ENCODE assay signal across 24 mouse cellular contexts in the genomic region with DNA sequence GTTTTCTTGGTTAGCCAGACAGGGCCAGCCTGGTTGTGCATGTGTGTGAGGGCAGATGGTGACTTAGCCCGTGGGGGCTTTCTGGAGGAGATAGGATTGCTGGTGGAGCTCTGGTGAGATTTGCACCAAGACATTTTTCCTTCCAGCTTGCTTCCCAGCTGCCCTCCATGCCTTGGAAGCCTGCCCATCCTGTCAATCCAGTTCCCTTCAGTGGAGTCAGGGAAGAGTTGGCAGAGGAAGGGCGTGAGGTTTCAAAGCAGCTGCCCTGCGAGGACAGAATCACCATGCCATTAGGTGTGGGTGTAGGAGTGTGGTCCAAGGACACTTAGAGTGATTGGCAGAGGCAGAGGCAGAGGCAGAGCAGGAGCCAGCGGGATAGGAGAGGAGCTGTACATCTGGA. TPM values are rescaled to one million over a fixed set of nuclear protein-coding genes. Genes with fewer than 3 reads are reported as not detected.
DNase-seq lines count a peak whose midpoint lies in the region; ATAC-seq and TF ChIP-seq lines count a peak whose summit lies in the region.
"Had no signal": no experiment of that assay in that cellular context is flagged by ENCODE, and none has a peak within 500 bp of the region (broad histone marks: within the 10 kb centered on the region; RNA-seq: fewer than 3 reads in every experiment).

A gene (plus strand): TSS at position 176 of the 400 bp plus-strand sequence.

- DNase-seq in heart, adult 2 months: peak in 1 of 2 experiments; percentile 21
- DNase-seq in heart, postnatal 25 days (ENCODE audit: low spot score): no peak
- DNase-seq in kidney, postnatal 10 days: peak; percentile 44
- peak; percentile 51 for DNase-seq in midbrain, postnatal 0 days (ENCODE audit: low spot score)
- no peak for DNase-seq in frontal cortex, postnatal 25 days (ENCODE audit: low spot score in 2 of 2)
- DNase-seq: adrenal gland, adult 2 months; B cell, adult 2 months; cerebellum, adult 11 months; cerebellum, postnatal 36 days; lung, postnatal 14 days; thymus, postnatal 14 days had no signal

- no peak within 1 kb of the TSS for H3K4me2 ChIP-seq in kidney, embryonic 15.5 days
- H3K4me2 ChIP-seq in midbrain, postnatal 0 days (ENCODE audit: low read depth, low read length, poor library complexity, severe bottlenecking): no peak within 1 kb of the TSS
- H3K4me2 ChIP-seq in midbrain, embryonic 16.5 days (ENCODE audit: low read length): no peak within 1 kb of the TSS
- peak within 1 kb of the TSS; percentile 16 for H3K4me2 ChIP-seq in myocyte (ENCODE audit: low read depth)
- H3K4me2 ChIP-seq: embryonic facial prominence, embryonic 15.5 days; midbrain, embryonic 15.5 days had no signal

- no peaks in the 10 kb centered on the region for H3K9me3 ChIP-seq in kidney, embryonic 15.5 days (replicated peaks)
- H3K9me3 ChIP-seq in midbrain, postnatal 0 days (ENCODE audit: low read length): no peaks in the 10 kb centered on the region
- no peaks in the 10 kb centered on the region for H3K9me3 ChIP-seq in midbrain, embryonic 16.5 days (replicated peaks; ENCODE audit: control insufficient read depth, low read length, poor library complexity, severe bottlenecking)
- H3K9me3 ChIP-seq: embryonic facial prominence, embryonic 15.5 days; hindbrain, embryonic 10.5 days; midbrain, embryonic 15.5 days had no signal

- 0 out of 2 replicates have a peak, but pooled peaks have one; percentile 16 for TF ChIP-seq EP300 in heart, adult 2 months (IDR thresholded peaks at IDR 0.05; ENCODE audit: insufficient read depth, low read depth, low read length)

- no peak for TF ChIP-seq CTCF in heart, adult 2 months (IDR thresholded peaks at IDR 0.05)
- TF ChIP-seq CTCF in midbrain, postnatal 0 days (IDR thresholded peaks at IDR 0.05): no peak

- WGBS in heart, adult 2 months: 40% methylated on average over 4 of the region's 4 CpGs
- 67% methylated on average over 4 of the region's 4 CpGs for WGBS in kidney, embryonic 15.5 days
- 74% methylated on average over 4 of the region's 4 CpGs for WGBS in midbrain, postnatal 0 days
- WGBS in midbrain, embryonic 16.5 days: 78% methylated on average over 4 of the region's 4 CpGs

- H3K79me2 ChIP-seq in heart, adult 2 months (replicated peaks; ENCODE audit: control insufficient read depth, insufficient read depth, low read length): no peaks in the 10 kb centered on the region
- H3K79me2 ChIP-seq in myocyte (ENCODE audit: control insufficient read depth, insufficient read depth): no peaks in the 10 kb centered on the region

- H3K27me3 ChIP-seq in heart, adult 2 months (ENCODE audit: control insufficient read depth, insufficient read depth, low read length): no peaks in the 10 kb centered on the region
- no peaks in the 10 kb centered on the region for H3K27me3 ChIP-seq in kidney, embryonic 15.5 days
- H3K27me3 ChIP-seq in midbrain, postnatal 0 days (ENCODE audit: insufficient read depth, low read length): no peaks in the 10 kb centered on the region
- H3K27me3 ChIP-seq in midbrain, embryonic 16.5 days (ENCODE audit: control insufficient read depth, insufficient read depth, low read depth, low read length): no peaks in the 10 kb centered on the region
- no peaks in the 10 kb centered on the region for H3K27me3 ChIP-seq in myocyte (ENCODE audit: control insufficient read depth, insufficient read depth, insufficient read length)
- H3K27me3 ChIP-seq: embryonic facial prominence, embryonic 15.5 days; midbrain, embryonic 15.5 days had no signal

- H3ac ChIP-seq in myocyte (ENCODE audit: control insufficient read depth, insufficient read length): no peak within 1 kb of the TSS

- no peak within 1 kb of the TSS for H3K27ac ChIP-seq in heart, adult 2 months
- no peak within 1 kb of the TSS for H3K27ac ChIP-seq in kidney, embryonic 15.5 days
- H3K27ac ChIP-seq in midbrain, postnatal 0 days (ENCODE audit: low read depth, low read length): no peak within 1 kb of the TSS
- no peak within 1 kb of the TSS for H3K27ac ChIP-seq in midbrain, embryonic 16.5 days (ENCODE audit: low read length)
- H3K27ac ChIP-seq: embryonic facial prominence, embryonic 15.5 days; hindbrain, embryonic 10.5 days; midbrain, embryonic 15.5 days had no signal

- H3K9ac ChIP-seq in heart, adult 2 months (ENCODE audit: low read depth, low read length): no peak within 1 kb of the TSS
- no peak within 1 kb of the TSS for H3K9ac ChIP-seq in kidney, embryonic 15.5 days
- H3K9ac ChIP-seq in midbrain, postnatal 0 days (replicated peaks; ENCODE audit: low read length, poor library complexity, severe bottlenecking): no peak within 1 kb of the TSS
- H3K9ac ChIP-seq in midbrain, embryonic 16.5 days (ENCODE audit: low read depth, low read length): no peak within 1 kb of the TSS
- H3K9ac ChIP-seq: embryonic facial prominence, embryonic 15.5 days; midbrain, embryonic 15.5 days had no signal

- intact Hi-C loops in heart, adult 2 months (cut with DNase I): no loop called here
- intact Hi-C loops in heart, postnatal 25 days (cut with DNase I): no loop called here

- H3K4me1 ChIP-seq in heart, adult 2 months (ENCODE audit: control insufficient read depth, insufficient read depth, low read length): no peaks in the 10 kb centered on the region
- peaks cover 18% of the 10 kb centered on the region for H3K4me1 ChIP-seq in kidney, embryonic 15.5 days
- no peaks in the 10 kb centered on the region for H3K4me1 ChIP-seq in midbrain, postnatal 0 days (ENCODE audit: insufficient read depth, low read length)
- no peaks in the 10 kb centered on the region for H3K4me1 ChIP-seq in midbrain, embryonic 16.5 days (ENCODE audit: control insufficient read depth, insufficient read depth, low read length)
- H3K4me1 ChIP-seq: embryonic facial prominence, embryonic 15.5 days; midbrain, embryonic 15.5 days had no signal

- H3K4me3 ChIP-seq in heart, adult 2 months: no peak within 1 kb of the TSS
- H3K4me3 ChIP-seq in kidney, embryonic 15.5 days (replicated peaks): no peak within 1 kb of the TSS
- H3K4me3 ChIP-seq in midbrain, postnatal 0 days (ENCODE audit: low read depth, low read length): no peak within 1 kb of the TSS
- no peak within 1 kb of the TSS for H3K4me3 ChIP-seq in midbrain, embryonic 16.5 days (ENCODE audit: low read depth, low read length)
- H3K4me3 ChIP-seq in myocyte: no peak within 1 kb of the TSS
- H3K4me3 ChIP-seq: embryonic facial prominence, embryonic 15.5 days; hindbrain, embryonic 10.5 days; midbrain, embryonic 15.5 days had no signal

- ATAC-seq in kidney, embryonic 15.5 days (replicated peaks; ENCODE audit: low FRiP score): no peak
- ATAC-seq in midbrain, postnatal 0 days (ENCODE audit: low FRiP score): no peak
- ATAC-seq in midbrain, embryonic 16.5 days: no peak
- ATAC-seq: midbrain, embryonic 15.5 days had no signal

- TF ChIP-seq POLR2A in heart, adult 2 months (IDR thresholded peaks at IDR 0.05; ENCODE audit: insufficient read depth, low read depth, low read length): no peak
- no peak for TF ChIP-seq POLR2A in myocyte (IDR thresholded peaks at IDR 0.05; ENCODE audit: insufficient read length, low read depth)

- H3K36me3 ChIP-seq in heart, adult 2 months (ENCODE audit: control insufficient read depth, insufficient read depth, low read length): no peaks in the 10 kb centered on the region
- no peaks in the 10 kb centered on the region for H3K36me3 ChIP-seq in kidney, embryonic 15.5 days
- no peaks in the 10 kb centered on the region for H3K36me3 ChIP-seq in midbrain, postnatal 0 days (ENCODE audit: insufficient read depth, low read length)
- H3K36me3 ChIP-seq in midbrain, embryonic 16.5 days (ENCODE audit: control insufficient read depth, insufficient read depth, low read length): no peaks in the 10 kb centered on the region
- no peaks in the 10 kb centered on the region for H3K36me3 ChIP-seq in myocyte (ENCODE audit: control insufficient read depth, insufficient read depth)
- H3K36me3 ChIP-seq: embryonic facial prominence, embryonic 15.5 days; hindbrain, embryonic 10.5 days; midbrain, embryonic 15.5 days had no signal

TF ChIP-seq in myocyte, 11 proteins besides CTCF, POLR2A, EP300 and RAD21:
- TF ChIP-seq USF1 (IDR thresholded peaks at IDR 0.05; ENCODE audit: low read depth) (no peak), CEBPB (IDR thresholded peaks at IDR 0.05; ENCODE audit: insufficient read depth, poor library complexity, severe bottlenecking) (no peak), MAX (IDR thresholded peaks at IDR 0.05; ENCODE audit: low read depth) (no peak), MYOD1 (IDR thresholded peaks at IDR 0.05; ENCODE audit: control insufficient read depth in 1 of 3, insufficient read length in 2 of 3, low read depth in 2 of 3) (peak in 2 of 3 experiments; percentile 66 to 85), TCF12 (IDR thresholded peaks at IDR 0.05; ENCODE audit: insufficient read depth, poor library complexity, severe bottlenecking) (no peak), POLR2AphosphoS2 (IDR thresholded peaks at IDR 0.05; ENCODE audit: insufficient read length, low read depth) (no peak), E2F4 (IDR thresholded peaks at IDR 0.05; ENCODE audit: insufficient read depth) (no peak), TCF3 (IDR thresholded peaks at IDR 0.05; ENCODE audit: insufficient read length, low read depth) (no peak), REST (IDR thresholded peaks at IDR 0.05; ENCODE audit: insufficient read depth, insufficient read length) (no peak), MYOG (IDR thresholded peaks at IDR 0.05; ENCODE audit: control insufficient read depth in 1 of 3, insufficient read depth in 1 of 3, insufficient read length in 2 of 3, low read depth in 2 of 3) (peak in 1 of 3 experiments; percentile 31), SRF (IDR thresholded peaks at IDR 0.05; ENCODE audit: control insufficient read depth, insufficient read length, low read depth) (no peak)
TF ChIP-seq in myocyte: peak in this region for 2.

RNA-seq across cellular contexts. Expression of the gene that starts here (rescaled TPM):
- under 1 TPM; 0.39 to 0.61 TPM for total RNA-seq in heart, adult 2 months (2021)
- 2.8 and 5.4 TPM in 2 replicates for polyA plus RNA-seq in heart, adult 2 months (2012; rRNA removed)
- total RNA-seq in heart, postnatal 25 days (2021): 1 to 10 TPM in 1 of 2 experiments, under 1 TPM in 1; 0.60 to 1.1 TPM
- polyA plus RNA-seq in kidney, embryonic 15.5 days (2015; fragmentation: Nextera tagmentation; extraction: Ambion mirVana): 0.06 TPM in 1 of 2 replicates, not detected in the other
- not detected in 2 replicates for total RNA-seq in midbrain, postnatal 0 days (2014; rRNA removed)
- polyA plus RNA-seq in midbrain, postnatal 0 days (2015; fragmentation: Nextera tagmentation; extraction: Ambion mirVana): not detected in 2 replicates
- not detected in 2 replicates for polyA plus RNA-seq in midbrain, embryonic 16.5 days (2015; fragmentation: Nextera tagmentation; extraction: Ambion mirVana)
- 1.2 TPM for polyA plus RNA-seq in myocyte (2012; fragmentation: generic; extraction: Trizol)
- total RNA-seq: gastrocnemius, adult 8-10 months; granulocyte monocyte progenitor cell, adult 5-6 weeks; layer of hippocampus, postnatal 25 days; left cerebral cortex, postnatal 10 days; megakaryocyte-erythroid progenitor cell, adult 5-6 weeks had no signal
- polyA plus RNA-seq: heart, embryonic 14.5 days; hindbrain, embryonic 10.5 days; midbrain, embryonic 15.5 days; small intestine, adult 2 months had no signal

Comparison
In these comparisons a context has a peak if more than half of its experiments do, and no peak if none do; other contexts are left out.
1. Peak in DNase-seq in midbrain, postnatal 0 days; RNA of the gene not detected or under 1 TPM.